Mouse (Mus musculus) left cerebral cortex, adult 9 months (tissue): ENCODE measurements at regions not wholly inside any gene's neighbourhood (a gene's known extent, or its start where the extent isn't known, plus 50 kb on each side); places are given as distances from the start of the nearest gene placed in this dataset.

ENCODE experiments used
- DNase-seq, 2 experiments: peaks; one replicate each; pipeline ENCODE4 v3.0.0; 2022; ENCODE audit warnings: low spot score in 2 of 2

DNA sequence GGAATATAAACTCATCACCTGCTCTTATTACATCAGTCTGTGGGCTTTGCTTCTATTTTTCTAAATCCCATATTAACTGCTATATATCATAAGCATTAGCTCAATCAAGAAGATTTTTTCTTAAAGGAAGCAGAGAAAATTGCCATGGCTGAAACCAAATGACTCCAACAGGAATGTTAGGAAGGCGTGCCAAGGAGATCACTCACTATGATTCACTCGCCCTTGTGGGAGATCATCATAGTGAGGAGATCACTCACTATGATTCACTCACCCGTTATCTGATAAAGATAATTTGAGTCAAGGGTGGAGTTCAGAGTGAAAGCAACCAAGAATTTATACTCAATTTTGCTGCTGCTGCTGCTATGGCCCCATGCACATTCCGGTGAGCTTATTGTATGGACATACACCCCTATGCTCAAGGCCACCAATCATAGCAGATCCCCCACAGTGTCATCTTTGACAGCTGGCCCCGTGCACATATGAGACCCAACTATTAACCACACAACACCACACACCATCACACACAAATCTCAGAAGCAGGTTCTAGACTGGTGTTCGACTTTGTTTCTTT is 63.8 kb upstream of the Fer start:
- no peak for DNase-seq

DNA sequence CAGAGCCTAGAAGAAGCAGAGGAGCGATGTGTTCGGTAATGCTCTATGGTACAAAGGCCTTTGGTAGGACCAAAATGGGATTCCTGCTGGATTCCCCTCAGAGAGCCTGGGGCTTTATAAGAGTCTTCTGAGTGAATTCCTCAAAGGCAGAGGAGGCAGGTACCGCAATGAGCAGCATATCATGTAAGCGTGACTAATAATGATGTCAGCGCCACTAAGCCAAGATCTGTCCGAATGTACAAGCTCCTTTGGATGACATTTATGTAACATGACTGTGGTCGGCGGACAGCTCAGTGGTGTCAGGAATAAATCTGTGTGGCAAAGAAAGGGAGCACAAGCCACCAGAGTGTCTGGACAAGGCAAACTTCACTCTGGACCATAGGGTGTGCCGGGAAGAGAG is 61.5 kb upstream of the Fer start:
- no peak for DNase-seq

DNA sequence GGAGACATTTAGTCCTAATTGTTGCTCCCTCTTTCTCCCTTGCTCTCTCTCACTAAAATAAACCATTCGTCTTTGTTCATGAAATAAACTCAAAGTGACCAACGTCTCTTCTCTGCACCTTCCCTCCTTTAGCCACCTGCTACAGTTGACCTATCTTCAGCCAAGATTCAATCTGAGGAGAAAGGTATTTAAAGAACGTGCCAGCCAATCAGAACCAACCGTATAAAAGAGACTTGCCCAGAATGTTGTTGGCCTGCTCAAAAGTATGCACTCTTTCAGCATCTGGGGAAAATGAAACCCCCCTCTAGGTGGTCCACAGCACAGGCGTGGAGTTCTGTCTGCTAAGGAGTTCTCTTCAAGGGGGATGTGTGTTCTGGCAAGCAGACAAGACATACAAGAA is 60.0 kb upstream of the Fer start:
- DNase-seq, result no peak

DNA sequence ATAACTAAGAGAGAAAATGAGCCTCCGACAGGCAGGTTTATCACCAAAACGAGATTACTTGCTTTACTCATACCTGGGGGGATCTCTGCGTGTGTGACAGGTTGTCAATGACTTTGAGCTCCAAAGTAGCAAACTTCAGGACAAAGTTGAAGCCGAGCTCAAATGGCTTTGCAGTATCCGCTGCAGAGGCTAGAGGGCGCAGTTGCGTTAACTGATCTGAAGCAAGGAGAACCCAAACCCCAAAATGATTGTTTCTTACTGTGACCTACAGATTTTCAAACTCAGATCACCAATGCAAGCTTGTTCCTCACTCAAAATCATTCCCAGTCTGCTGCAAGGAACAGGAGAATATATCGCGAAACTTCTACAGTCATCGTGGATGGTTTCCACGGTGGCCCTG is 59.3 kb upstream of the Fer start:
- DNase-seq, result peak in 1 of 2 experiments; percentile 78

GRCm38 (mm10) chr17:63804416-63804815 is 58.4 kb upstream of the Fer start:
- DNase-seq, result no peak

DNA sequence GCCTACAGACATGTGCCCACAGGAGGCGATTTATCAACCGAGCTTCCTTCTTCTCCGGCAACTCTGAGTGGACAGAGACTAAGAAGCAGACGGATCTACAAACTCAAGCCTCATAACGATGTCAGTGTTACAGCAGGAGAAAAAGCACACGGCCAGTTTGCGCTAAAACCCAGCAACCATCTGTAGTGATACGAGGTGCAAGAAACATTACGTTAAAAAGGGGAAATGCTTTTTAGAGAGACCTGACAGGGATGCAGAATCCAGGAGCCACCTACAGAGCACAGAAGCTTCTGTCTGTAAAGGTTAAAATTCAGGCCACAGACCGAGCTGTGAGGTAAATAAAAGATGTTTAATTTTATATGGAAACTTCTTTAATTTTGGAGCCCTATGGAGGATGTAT is 56.5 kb upstream of the Fer start:
- peak in 1 of 2 experiments; percentile 7 for DNase-seq

- DNase-seq, result no peak
These were observed 55.2 kb upstream of the Fer start for GRCm38 (mm10) chr17:63807590-63808228.

- DNase-seq, result no peak
These were observed 54.1 kb upstream of the Fer start for GRCm38 (mm10) chr17:63808756-63809155.

- no peak for DNase-seq
These were observed 51.5 kb upstream of the Fer start for GRCm38 (mm10) chr17:63811246-63811785.

DNA sequence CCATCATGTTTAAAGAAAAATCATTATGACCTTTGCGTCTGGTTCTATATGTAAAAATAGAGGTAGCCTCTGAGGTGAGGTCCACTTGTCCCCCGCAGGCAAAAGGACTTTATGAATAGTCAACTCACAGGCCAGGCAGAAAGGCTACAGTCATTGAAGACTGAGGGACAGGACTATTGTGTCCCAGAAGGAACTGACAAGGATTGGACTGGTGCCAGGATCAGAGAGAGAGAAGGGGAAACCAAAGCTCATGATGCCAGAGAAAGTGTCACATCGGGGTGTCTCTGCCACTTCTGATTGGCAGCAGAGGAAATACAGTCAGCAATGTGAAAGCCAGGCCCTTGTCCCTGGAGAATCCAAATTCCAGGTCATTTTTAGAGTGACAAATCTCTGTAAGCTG is 50.3 kb upstream of the Fer start:
- no peak for DNase-seq
